Mouse (Mus musculus): ENCODE data around the gene Oxa1l.

Oxa1l gene

DNA sequence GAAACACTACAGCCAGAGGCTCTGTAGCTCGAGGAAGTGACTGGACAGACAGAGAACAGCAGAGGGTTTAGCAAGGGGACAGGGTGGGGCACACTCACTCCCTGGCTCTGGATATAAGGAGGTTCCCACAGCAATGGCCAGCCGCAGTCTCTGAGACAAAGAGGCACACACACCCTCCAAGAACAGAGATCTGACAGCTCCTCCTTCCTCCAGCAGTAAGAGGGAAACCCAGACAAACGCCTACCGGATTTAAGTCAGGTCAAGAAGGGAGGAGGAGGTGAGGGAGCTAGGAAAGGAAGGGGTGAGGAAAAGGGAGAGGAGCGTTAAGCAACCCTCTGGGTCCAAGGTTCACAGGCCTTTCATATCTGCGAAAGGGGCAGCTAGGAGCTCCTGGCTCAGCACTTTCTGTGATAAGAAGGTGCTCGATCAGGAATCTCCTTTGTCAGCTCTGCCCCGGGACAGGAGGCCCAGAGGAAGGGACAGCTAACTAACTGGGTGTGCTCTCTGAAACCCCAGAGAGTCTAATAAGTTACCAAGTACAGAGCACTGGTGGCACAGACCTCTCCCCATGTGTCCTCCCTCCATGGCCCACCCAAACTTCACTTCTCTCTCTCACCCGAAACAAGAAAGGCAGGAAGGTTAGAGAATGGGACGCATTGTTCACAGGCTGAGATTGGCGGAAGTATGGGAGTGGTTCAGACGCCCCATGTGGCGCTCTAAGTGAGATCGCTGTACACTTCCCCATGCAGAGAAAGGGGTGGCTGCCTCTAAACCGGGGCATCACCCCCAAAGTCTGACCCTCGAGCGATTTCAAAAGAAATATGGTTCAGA, 49.6 kb downstream of the Oxa1l start:
- no peak for DNase-seq (ENCODE audit: low spot score in 2 of 2)

DNA sequence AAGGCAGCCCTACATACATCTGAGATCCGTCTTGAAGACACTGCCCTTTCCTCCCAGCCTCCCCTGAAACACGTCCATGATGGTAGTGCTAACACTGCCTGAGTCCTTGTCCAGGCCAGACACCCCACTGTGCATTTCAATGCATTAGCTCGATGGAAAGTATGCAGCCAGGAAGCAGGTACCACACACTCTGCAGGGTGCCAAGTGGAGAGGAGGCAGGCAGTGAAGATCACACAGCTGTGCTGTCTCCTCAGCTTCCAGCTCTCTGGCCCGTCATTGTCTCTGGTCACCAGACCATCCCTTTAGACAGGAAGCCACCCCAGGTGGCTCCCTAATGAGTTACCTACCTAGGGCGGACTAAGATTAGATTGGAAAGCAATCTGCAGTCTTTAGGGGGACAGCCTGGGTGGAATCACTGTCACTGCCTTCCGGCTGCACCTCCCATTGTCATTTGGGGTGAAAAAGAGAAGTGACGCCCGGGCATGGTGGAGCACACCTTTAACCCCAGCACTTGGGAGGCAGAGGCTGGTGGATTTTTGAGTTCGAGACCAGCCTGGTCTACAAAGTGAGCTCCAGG, 51.5 kb downstream of the Oxa1l start:
- DNase-seq (ENCODE audit: low spot score in 2 of 2): no peak

DNA sequence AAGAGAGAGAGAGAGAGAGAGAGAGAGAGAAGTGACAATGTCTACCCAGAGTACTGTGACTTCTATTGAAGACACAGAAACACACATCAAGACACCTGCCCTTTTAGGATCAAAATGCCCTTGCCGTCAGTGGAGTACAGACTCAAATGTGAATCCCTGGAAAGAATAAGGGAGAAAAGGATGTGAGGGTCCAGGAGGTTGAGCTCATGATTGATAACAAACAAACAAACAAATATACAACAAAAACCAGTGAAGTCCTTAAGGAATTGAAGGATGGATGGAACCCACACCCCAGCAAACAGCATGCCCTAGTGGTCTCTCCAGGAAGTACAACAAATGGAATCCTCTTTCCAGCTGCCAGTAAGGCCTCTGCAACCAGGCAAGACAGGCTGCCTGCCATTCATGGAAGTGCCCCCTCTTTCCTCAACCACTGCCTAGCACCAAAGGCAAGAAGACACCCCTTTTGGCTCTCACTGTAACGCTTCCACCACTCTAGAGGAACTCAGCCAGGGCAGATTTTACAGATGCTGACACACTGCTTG, 52.1 kb downstream of the Oxa1l start:
- no peak for DNase-seq (ENCODE audit: low spot score in 2 of 2)

DNA sequence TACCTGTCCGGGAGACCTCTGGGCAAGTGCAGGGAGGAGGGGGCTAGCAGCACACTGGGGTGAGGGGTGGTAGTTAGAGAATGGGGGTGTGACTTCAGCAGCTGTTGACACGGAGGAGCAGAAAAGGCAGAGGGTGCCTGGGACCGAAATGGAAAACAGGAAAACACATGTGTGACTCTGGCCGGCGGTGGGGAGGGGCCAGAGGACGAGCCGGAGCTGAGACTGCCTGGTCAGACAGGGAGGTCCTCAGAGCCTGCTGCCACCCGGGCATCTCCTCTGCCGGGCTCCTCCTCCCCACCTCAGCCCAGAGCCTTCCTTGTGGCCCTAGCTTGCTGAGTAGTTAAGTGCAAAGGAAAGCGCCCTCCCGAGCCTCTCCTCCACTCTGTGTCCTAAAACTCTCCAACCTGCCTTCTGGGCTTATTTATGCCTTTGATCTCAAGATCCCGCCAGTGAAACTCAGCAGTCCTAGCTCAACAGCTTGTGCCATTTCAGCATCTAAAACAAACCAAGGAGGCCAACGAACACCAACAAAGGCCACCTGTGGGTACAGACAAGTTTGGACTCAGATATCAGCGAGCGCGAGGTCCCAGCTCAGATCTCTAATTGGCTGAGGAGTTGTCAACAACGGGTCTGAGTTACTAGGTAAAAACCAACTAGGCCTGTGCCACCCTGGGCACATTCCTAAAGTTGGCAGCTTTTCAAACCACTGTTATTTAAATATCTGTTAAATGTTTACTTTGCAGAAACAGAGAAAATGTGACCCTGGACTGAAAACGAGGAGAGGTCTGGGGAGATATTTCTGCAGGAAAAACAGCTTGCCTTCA, 53.5 kb downstream of the Oxa1l start:
- no peak for DNase-seq (ENCODE audit: low spot score in 2 of 2)

DNA sequence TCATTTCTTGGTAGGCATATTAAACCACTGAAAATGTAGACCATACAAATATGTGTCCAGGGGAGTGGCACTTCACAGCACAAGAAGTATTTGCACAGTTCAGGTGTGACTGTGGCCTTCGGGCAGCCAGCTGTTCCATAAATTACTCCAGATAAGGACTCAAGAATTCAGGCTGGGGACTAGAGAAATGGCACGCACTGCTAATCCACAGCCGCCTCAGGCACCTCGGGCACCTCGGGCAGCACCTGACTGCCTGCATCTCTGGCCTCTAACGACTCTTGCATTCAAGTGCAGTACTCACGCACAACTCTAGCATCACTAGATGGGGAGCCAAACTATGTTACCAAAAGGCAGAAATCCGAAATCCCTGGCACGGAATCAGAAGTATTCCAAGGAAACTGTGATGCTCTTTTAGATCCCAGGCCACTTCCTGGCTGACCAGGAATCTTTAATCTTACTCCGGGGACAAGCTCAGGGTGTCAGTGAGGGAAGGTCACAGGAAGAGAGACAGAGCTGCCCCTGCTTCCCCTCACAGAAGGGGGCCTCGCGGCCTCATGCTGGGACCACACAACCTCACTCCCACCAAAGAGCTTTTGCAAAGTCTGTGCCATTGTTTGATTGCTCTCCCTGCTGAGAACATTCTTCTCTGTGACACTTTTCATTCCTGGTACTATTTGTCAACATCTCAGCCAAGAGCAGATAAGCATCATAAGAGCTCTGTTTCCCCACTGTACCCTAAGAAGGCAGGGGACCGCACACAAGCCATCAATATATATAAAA, 54.8 kb downstream of the Oxa1l start:
- no peak for DNase-seq (ENCODE audit: low spot score in 2 of 2)

DNA sequence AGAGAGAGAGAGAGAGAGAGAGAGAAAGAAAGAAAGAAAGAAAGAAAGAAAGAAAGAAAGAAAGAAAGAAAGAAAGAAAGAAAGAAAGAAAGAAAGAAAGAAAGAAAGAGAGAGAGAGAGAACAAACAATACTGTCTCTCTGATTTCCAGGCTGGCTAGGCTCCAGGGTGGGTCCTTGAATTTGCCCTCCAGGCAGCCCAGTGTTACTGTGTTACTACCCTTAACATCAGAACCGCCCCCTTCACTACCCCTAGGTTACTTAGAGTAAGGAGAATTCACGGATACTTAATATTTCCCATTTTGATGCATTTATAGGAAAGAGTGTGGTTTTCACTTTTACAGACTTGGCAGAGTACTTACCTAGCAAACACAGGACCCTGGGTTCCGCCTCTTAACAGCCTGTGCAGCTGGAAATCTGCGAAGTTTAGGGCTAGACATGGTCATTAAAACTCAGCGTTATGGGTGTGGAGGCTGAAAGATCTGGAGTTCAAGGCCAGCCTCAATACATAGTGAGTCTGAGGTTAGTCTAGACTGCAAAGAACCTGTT, 55.7 kb downstream of the Oxa1l start:
- no peak for DNase-seq (ENCODE audit: low spot score in 2 of 2)

DNA sequence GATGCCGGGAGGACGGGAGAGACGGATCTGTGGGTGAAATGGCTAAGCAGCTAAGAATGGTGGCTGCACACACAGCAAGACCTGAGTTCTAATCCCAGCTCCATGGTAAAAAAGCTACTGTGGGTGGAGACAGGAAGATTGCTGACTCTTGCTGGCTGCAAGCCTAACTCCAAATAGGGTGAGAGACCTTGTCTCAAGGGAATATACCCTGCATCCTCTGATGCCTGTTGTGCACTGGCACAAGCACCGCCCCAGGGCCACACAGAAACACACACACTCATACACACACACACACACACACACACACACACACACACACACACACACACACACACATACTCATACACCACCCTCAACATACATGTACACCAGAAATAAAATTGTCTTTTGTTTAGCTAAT, 56.2 kb downstream of the Oxa1l start:
- no peak for DNase-seq (ENCODE audit: low spot score in 2 of 2)

DNA sequence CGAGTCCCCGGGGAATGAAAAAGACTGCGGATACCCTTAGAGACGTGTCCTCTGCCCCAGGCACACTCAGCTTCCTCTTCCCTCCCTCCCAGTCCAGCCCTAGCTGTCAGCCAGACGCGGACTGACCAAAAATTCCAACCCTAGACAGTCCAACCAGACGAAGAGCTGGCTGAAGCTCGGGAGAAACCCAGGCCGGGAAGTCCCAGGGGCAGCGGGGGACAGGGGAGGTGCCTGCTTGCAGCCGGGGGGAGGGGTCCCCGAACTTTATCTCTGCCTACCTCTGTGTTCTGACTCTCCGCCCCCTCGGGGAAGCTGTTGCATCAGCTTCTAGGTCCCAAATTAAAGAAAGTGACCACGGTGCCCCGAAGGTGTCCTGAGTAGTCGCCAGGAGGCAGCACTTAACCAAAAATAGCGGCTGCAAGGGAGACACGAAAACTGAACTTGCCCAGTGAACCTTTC, 57.0 kb downstream of the Oxa1l start, which contains the start of gene Slc7a7:
TSS of gene Slc7a7 (minus strand) at position 158 of the 459 bp plus-strand sequence.
- no peak for DNase-seq (ENCODE audit: low spot score in 2 of 2)
